Mouse (Mus musculus) ES-Bruce4 (cell line): Measurements from ENCODE around the gene Phf11b.
"Not testable (repeated sequence)": the region's sequence is repeated elsewhere in the genome, so short reads cannot be mapped to it uniquely, and the experiment has no call there.

Source experiments
- CTCF ChIP-seq: IDR thresholded peaks from one replicate; pipeline ENCODE4 v1.8.1; 2011; ENCODE audit warnings: low read depth, low read length
- EP300 ChIP-seq: IDR thresholded peaks from 2 replicates; pipeline ENCODE4 v1.6.1; 2011; ENCODE audit warnings: low read depth, low read length; ENCODE audit not compliant: insufficient read depth
- POLR2A ChIP-seq: IDR thresholded peaks from one replicate; pipeline ENCODE4 v1.8.1; 2011; ENCODE audit warnings: low read length; ENCODE audit not compliant: insufficient read depth

GRCm38 (mm10) chr14:59319970-59320369 lies 21.2 kb downstream of the Phf11b start:
- not testable (repeated sequence) for TF ChIP-seq POLR2A, EP300, CTCF
